Mouse (Mus musculus) heart, embryonic 16.5 days (tissue): ENCODE measurements around the gene Pip5k1b. TPM values are rescaled to one million over a fixed set of nuclear protein-coding genes. Genes with fewer than 3 reads are reported as not detected.

ENCODE experiments used
- ATAC-seq: fragments of 200-750 bp; cut with Nextera tagmentation; replicated peaks from 2 replicates; pipeline ENCODE4 v1.8.0; 2017; ENCODE audit warnings: moderate number of reproducible peaks; ENCODE audit not compliant: insufficient read depth, low FRiP score; ENCODE audit errors: extremely low read depth
- H3K27ac ChIP-seq: fragments of 300-500 bp; sonication (generic); 2 replicates; pipeline ENCODE4 v1.5.1; 2014; ENCODE audit warnings: mild to moderate bottlenecking, low read length, control low read depth, moderate library complexity
- H3K27me3 ChIP-seq: fragments of 300-500 bp; sonication (generic); 2 replicates; pipeline ENCODE4 v1.6.1; 2014; ENCODE audit warnings: low read length, mixed read lengths; ENCODE audit not compliant: control insufficient read depth, insufficient read depth
- H3K36me3 ChIP-seq: fragments of 300-500 bp; sonication (generic); 2 replicates; pipeline ENCODE4 v1.6.1; 2014; ENCODE audit not compliant: control insufficient read depth, insufficient read depth
- H3K4me1 ChIP-seq: fragments of 300-500 bp; sonication (generic); 2 replicates; pipeline ENCODE4 v1.6.1; 2014; ENCODE audit warnings: low read length, mixed read lengths; ENCODE audit not compliant: control insufficient read depth, insufficient read depth
- H3K4me2 ChIP-seq: fragments of 300-500 bp; sonication (generic); 2 replicates; pipeline ENCODE4 v1.6.1; 2014; ENCODE audit warnings: low read depth, mild to moderate bottlenecking, control low read depth, low read length
- H3K4me3 ChIP-seq: fragments of 300-500 bp; sonication (generic); 2 replicates; pipeline ENCODE4 v1.5.1; 2014; ENCODE audit warnings: mild to moderate bottlenecking, control low read depth, low read length
- H3K9ac ChIP-seq: fragments of 300-500 bp; sonication (generic); 2 replicates; pipeline ENCODE4 v1.6.1; 2014; ENCODE audit warnings: low read length, control low read depth
- H3K9me3 ChIP-seq: fragments of 300-500 bp; sonication (generic); replicated peaks from 2 replicates; pipeline ENCODE4 v1.6.1; 2016; ENCODE audit warnings: low read length; ENCODE audit not compliant: control insufficient read depth
- WGBS: fragments of 180-500 bp; shearing (Covaris S2); extraction: QIAGEN DNeasy Blood & Tissue Kit; methylation state at CpG from one replicate; pipeline ENCODE4 v1.1.7; 2014; 5-methylcytosine and 5-hydroxymethylcytosine counted together
- polyA plus RNA-seq: library from polyadenylated mRNA; unstranded; fragments of >200 nt; fragmentation: Nextera tagmentation; extraction: Ambion mirVana; gene quantifications from 2 replicates; pipeline ENCODE4 v1.2.1, GENCODE M21; 2015

Gene Pip5k1b
- polyA plus RNA-seq, 1 experiment from 2014 or later, result 11.1 TPM

- H3K4me1 ChIP-seq, result peaks cover 3% of the 10 kb centered on the region; the same call in 1 of the 2 replicates
- no peak overlapping the region for H3K4me2 ChIP-seq
- no peak overlapping the region for H3K4me3 ChIP-seq
- H3K9me3 ChIP-seq, result no peaks in the 10 kb centered on the region
- no peak overlapping the region for H3K9ac ChIP-seq
- WGBS, result 74% methylated on average over 5 of the region's 5 CpGs
- no peaks in the 10 kb centered on the region for H3K27me3 ChIP-seq
- H3K36me3 ChIP-seq, result no peaks in the 10 kb centered on the region
- no peak overlapping the region for H3K27ac ChIP-seq
- ATAC-seq, result no peak
Measured at GRCm38 (mm10) chr19:24500431-24500830, 55.2 kb downstream of the Pip5k1b start.

- no peaks in the 10 kb centered on the region for H3K27me3 ChIP-seq
- no peak overlapping the region for H3K4me3 ChIP-seq
- ATAC-seq, result no peak
- H3K27ac ChIP-seq, result no peak overlapping the region
- H3K4me1 ChIP-seq, result peaks cover 3% of the 10 kb centered on the region; the same call in 1 of the 2 replicates
- no peak overlapping the region for H3K9ac ChIP-seq
- 78% methylated on average over 3 of the region's 3 CpGs for WGBS
- H3K4me2 ChIP-seq, result no peak overlapping the region
- H3K9me3 ChIP-seq, result no peaks in the 10 kb centered on the region
- no peaks in the 10 kb centered on the region for H3K36me3 ChIP-seq
Measured at GRCm38 (mm10) chr19:24499291-24499690, 56.4 kb downstream of the Pip5k1b start.

- no peak for ATAC-seq
- Histone ChIP-seq H3K4me1 (peaks cover 12% of the 10 kb centered on the region), H3K4me2 (no peak overlapping the region), H3K4me3 (no peak overlapping the region), H3K9me3 (no peaks in the 10 kb centered on the region), H3K9ac (no peak overlapping the region), H3K27ac (no peak overlapping the region), H3K27me3 (no peaks in the 10 kb centered on the region), H3K36me3 (no peaks in the 10 kb centered on the region)
- 79% methylated on average over 4 of the region's 4 CpGs for WGBS
Measured at GRCm38 (mm10) chr19:24493887-24494286, 61.8 kb downstream of the Pip5k1b start.

GRCm38 (mm10) chr19:24491824-24492223 is 63.8 kb downstream of the Pip5k1b start:
- Histone ChIP-seq H3K4me3 (no peak overlapping the region), H3K27me3 (no peaks in the 10 kb centered on the region), H3K27ac (no peak overlapping the region), H3K9me3 (no peaks in the 10 kb centered on the region), H3K4me1 (peaks cover 21% of the 10 kb centered on the region), H3K4me2 (no peak overlapping the region), H3K36me3 (no peaks in the 10 kb centered on the region), H3K9ac (no peak overlapping the region)
- 67% methylated on average over 3 of the region's 3 CpGs for WGBS
- no peak for ATAC-seq

- Histone ChIP-seq H3K4me2 (no peak overlapping the region), H3K4me3 (no peak overlapping the region), H3K9me3 (no peaks in the 10 kb centered on the region), H3K36me3 (no peaks in the 10 kb centered on the region), H3K27ac (no peak overlapping the region), H3K4me1 (peaks cover 21% of the 10 kb centered on the region), H3K27me3 (no peaks in the 10 kb centered on the region), H3K9ac (no peak overlapping the region)
- ATAC-seq, result no peak
- 35% methylated on average over 5 of the region's 5 CpGs for WGBS
Measured at GRCm38 (mm10) chr19:24490275-24490674, 65.4 kb downstream of the Pip5k1b start.

GRCm38 (mm10) chr19:24486433-24487296 is 69.0 kb downstream of the Pip5k1b start:
- WGBS, result 74% methylated on average over 8 of the region's 8 CpGs
- no peak overlapping the region for H3K4me3 ChIP-seq
- H3K9me3 ChIP-seq, result no peaks in the 10 kb centered on the region
- no peak overlapping the region for H3K27ac ChIP-seq
- H3K9ac ChIP-seq, result no peak overlapping the region
- H3K4me1 ChIP-seq, result peaks cover 21% of the 10 kb centered on the region
- no peaks in the 10 kb centered on the region for H3K27me3 ChIP-seq
- no peak overlapping the region for H3K4me2 ChIP-seq
- ATAC-seq, result no peak
- no peaks in the 10 kb centered on the region for H3K36me3 ChIP-seq

- 87% methylated on average over 3 of the region's 4 CpGs for WGBS
- Histone ChIP-seq H3K27me3 (no peaks in the 10 kb centered on the region), H3K4me1 (peaks cover 11% of the 10 kb centered on the region), H3K4me3 (no peak overlapping the region), H3K27ac (no peak overlapping the region), H3K9me3 (no peaks in the 10 kb centered on the region), H3K4me2 (no peak overlapping the region), H3K36me3 (no peaks in the 10 kb centered on the region), H3K9ac (no peak overlapping the region)
- no peak for ATAC-seq
Measured at GRCm38 (mm10) chr19:24484612-24485194, 71.0 kb downstream of the Pip5k1b start.

- peaks cover 3% of the 10 kb centered on the region; the same call in 1 of the 2 replicates for H3K4me1 ChIP-seq
- 43% methylated on average over 2 of the region's 2 CpGs for WGBS
- no peaks in the 10 kb centered on the region for H3K36me3 ChIP-seq
- no peak overlapping the region for H3K4me3 ChIP-seq
- no peaks in the 10 kb centered on the region for H3K9me3 ChIP-seq
- H3K4me2 ChIP-seq, result no peak overlapping the region
- no peak overlapping the region for H3K9ac ChIP-seq
- ATAC-seq, result no peak
- H3K27ac ChIP-seq, result no peak overlapping the region
- no peaks in the 10 kb centered on the region for H3K27me3 ChIP-seq
Measured at GRCm38 (mm10) chr19:24480916-24481315, 74.8 kb downstream of the Pip5k1b start.
